Mouse (Mus musculus): ENCODE results near the gene Atxn7l1.

Gene Atxn7l1

DNA sequence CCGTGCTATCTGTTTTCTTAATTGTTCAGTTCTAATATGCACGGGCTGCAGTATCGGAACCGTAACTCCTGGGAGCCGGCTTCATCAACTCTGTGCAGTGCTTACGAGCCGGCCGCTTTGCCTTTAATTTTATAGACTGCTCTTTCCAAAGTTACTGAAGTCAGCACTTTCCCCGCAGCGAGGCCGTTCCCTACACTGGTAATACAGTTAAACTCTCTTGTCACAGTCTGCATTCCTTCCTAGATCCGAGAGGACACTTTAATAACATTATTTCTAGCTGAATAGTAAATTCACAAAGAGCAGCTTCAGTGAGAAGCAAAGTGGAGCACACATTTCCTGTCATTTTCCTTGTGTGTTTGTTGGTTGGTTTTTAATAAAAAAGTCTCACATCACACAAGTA lies 124.4 kb downstream of the Atxn7l1 start:
- DNase-seq (ENCODE audit: low read depth in 1 of 2, low spot score in 2 of 2), result no peak

DNA sequence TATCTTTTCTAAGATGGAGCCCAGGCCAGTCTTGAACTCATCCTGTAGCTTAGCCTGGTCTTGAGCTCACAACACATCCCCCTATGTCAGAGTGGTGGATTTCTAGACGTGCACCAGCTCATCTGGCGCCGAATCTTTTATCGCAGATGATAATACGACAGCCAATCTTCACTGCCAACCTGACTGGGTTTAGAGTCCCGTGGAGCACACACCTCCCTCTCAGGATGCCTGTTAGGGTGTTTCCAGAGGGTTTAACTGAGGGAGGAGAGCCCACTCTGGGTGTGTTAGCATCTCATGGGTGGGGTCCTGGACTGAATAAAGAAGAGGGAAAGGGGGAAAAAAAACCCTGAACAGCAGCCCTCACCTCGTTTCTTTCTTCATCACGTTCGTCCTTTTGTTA lies 124.9 kb downstream of the Atxn7l1 start:
- no peak for DNase-seq (ENCODE audit: low read depth in 1 of 2, low spot score in 2 of 2)

DNA sequence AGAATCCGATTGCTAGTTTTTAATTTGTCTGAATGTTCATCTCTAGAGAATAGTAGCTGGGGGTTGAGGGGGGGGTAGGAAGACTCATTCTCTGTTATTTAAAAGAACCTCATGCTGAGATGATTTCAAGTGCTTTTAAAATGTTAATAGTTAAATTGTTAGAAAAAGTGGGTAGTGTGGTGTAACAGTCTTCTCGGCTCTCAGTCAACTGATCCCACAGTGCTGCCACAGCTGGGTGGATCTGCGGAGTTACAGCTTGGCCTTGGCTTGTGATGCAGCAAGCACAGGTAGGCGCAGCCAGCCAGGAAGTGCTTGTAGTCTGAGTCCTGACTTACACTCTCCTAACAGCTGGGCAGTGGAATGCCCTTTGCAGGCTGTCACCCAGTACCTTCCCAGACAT lies 125.7 kb downstream of the Atxn7l1 start:
- DNase-seq (ENCODE audit: low read depth in 1 of 2, low spot score in 2 of 2), result no peak

DNA sequence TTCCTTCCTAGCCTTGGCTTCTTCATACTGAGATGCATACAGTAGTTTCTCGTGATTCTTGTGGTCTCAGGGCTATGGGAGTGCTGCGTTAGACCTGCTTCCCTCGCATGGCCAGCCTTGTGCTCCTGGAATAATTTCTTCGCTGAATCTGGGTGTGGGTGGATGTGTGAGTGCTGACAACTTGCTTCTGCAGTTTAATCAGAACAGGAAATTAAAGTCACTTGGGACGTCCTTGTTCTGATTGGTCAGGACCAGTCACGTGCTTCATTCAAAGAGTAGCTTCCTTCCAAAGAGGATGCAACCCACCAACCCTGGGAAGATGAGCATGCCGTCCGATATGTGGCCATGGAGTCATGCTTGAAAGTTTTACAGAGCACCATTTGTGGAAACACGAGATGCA lies 126.2 kb downstream of the Atxn7l1 start:
- DNase-seq (ENCODE audit: low read depth in 1 of 2, low spot score in 2 of 2), result no peak

DNA sequence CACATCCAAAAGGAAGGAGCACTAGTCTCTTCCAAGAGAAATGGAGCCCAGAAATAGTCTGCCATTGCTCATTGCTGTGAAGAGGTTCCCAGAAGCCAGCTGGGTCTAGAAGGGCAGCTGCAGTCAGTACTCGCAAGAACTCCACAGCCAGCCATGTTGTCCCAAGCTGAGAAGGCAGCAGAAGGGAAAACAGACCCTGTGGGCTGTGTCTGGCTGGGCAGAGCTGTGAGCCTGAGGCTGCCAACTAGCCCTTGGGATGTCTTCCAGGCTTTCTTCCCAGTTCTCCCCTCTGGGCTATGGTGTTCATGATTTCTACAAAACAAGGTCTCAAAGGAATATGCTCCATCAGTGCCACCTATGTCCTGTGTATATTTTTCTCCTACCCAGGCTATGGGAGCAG lies 128.5 kb downstream of the Atxn7l1 start:
- no peak for DNase-seq (ENCODE audit: low read depth in 1 of 2, low spot score in 2 of 2)

- no peak for DNase-seq (ENCODE audit: low read depth in 1 of 2, low spot score in 2 of 2)
Measured at GRCm38 (mm10) chr12:33277427-33277826, 129.9 kb downstream of the Atxn7l1 start.

GRCm38 (mm10) chr12:33279159-33279558 lies 131.7 kb downstream of the Atxn7l1 start:
- DNase-seq (ENCODE audit: low read depth in 1 of 2, low spot score in 2 of 2), result no peak

DNA sequence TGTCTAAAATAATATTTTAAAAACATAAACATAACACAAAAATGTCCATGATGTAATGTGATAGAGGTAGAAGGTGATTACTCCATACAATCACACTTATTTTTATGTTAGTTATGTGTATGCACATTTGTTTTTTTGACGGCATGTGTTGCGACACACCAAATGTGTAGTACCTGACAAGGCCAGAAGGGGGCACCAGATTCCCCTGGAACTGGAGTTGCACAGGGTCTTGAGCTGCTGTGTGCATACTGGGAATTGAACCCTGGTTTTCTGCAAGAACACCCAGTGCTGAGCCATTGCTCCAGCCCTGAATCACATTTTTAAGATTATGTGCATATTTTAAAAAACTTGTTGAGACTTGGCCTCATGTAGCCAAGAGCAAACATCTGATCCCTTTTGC lies 133.3 kb downstream of the Atxn7l1 start:
- peak; percentile 13 to 59 for DNase-seq (ENCODE audit: low read depth in 1 of 2, low spot score in 2 of 2)

DNA sequence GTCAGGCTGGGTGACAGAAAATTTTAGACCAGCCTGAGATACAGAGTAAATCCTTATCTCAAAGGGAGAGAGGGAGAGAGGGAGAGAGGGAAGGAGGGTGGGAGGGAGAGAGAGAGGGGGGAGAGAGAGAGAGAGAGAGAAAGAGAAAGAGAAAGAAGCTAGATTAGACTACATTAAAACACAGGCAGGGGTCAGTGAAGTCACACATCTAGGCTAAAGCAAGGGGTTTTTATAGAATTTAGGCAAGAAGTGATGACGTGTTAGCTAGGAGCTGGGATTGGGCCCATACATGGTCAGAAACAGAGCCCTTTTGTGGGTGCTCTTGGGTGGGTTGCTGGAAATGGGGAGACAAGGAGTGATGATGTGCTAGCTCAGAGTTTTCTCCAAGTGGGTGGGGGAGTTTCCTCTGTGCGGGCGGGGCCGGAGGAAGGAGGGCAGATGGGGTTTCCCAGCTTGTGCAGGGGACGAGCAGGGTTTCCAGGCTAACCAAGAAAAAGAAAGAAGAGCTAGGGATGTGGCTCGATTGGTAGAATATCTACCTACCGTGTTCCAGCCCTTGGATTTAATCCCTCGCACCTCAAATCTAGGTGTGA lies 136.9 kb downstream of the Atxn7l1 start:
- DNase-seq (ENCODE audit: low read depth in 1 of 2, low spot score in 2 of 2), result no peak

GRCm38 (mm10) chr12:33285354-33285753 lies 137.9 kb downstream of the Atxn7l1 start:
- no peak for DNase-seq (ENCODE audit: low read depth in 1 of 2, low spot score in 2 of 2)

DNA sequence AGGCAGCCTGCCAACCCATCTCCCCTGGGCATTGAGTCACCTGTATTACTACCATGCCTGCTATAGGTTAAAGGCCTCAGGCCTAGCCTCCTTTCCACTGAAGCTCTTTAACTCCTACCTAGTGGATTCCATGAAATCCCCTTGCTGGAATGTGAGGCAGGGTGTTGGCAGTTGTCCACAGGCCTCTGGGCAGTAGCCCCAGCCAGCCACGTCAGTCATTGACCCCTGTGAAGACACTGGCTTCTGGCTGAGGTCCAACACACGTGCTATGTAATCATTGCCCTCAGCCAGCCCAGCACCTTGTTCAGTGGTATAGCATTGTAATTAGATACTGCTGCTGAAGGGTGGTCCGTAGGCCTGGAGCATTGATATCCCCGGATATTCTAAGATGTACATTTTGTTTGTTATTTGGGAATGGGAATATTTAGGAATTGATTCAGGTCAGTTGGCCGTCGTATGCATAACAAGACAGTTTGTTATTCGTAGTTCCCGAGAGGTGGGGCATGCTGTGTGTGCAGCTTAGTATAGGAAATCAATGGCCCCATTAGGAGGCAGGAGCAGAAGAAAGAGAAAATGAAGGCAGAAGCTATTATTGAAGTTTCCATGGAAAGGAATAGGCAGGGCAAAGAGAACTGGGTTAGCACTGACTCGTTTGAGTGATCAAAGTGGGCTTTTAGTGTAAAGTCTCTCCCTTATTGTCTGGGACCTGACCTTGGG lies 138.6 kb downstream of the Atxn7l1 start:
- no peak for DNase-seq (ENCODE audit: low read depth in 1 of 2, low spot score in 2 of 2)

DNA sequence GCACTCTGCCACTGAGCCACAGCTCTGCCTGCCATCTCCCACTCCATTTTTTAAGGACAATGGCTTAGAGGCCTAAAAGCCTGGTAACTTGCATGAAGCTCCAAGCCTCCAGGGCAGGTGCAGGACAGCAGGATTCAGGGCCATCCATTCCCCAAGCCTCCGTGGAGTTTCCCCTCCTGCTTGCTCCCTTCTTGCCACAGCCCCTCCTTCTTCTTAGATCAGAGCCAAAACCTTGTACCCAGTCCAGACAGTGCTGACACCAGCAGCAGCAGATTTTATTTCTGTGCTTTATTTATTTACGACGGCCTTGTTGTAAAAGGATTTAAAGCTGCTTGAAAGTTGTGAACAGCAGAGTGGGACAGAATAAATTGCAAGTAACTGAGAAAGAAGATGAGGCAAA lies 140.2 kb downstream of the Atxn7l1 start:
- no peak for DNase-seq (ENCODE audit: low read depth in 1 of 2, low spot score in 2 of 2)

GRCm38 (mm10) chr12:33288746-33289145 lies 141.3 kb downstream of the Atxn7l1 start:
- DNase-seq (ENCODE audit: low read depth in 1 of 2, low spot score in 2 of 2), result no peak

- peak in 1 of 2 experiments; percentile 41 for DNase-seq (ENCODE audit: low read depth in 1 of 2, low spot score in 2 of 2)
Measured at GRCm38 (mm10) chr12:33302070-33302469, 154.6 kb downstream of the Atxn7l1 start.

DNA sequence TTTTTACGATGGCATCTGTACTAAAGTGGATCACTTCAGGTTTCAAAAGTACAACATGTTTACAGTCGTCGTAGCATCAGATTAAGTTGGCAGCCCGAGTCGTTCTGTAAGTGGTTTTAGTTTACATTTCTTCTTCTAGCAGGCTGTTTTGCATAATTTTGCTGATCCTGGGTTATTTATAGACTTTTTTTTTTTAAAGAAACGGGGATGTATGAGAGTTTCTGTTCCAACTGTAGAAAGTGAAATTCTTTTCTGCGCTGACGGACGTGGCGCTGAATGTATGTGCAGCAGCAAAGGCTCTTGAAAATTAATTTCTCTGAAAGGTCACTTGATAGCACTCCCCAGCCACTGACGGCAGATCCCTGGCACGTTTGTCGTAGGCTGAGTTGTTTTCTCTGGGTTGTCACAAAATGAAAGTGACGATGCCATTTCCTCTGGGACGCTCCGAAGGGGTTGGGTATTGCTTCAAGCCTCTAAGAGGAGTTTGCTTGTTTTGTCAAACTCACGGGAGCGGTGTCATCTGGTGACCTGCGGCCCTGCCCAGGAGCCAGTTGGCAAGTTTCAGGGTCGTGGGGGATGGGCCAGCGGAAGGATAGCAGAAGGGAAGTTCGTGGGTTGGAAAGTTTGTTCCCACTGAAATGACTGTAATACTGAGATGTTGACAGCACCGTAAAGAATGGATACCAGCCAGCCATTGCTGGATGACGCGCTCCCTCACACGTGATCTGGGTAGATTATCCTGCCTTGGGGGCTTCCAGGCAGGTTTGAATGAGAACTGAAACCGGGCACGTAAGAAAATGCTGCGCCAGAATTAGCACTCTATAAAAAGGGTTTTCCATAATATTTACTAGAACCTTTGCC lies 155.3 kb downstream of the Atxn7l1 start:
- peak; percentile 70 to 80 for DNase-seq (ENCODE audit: low read depth in 1 of 2, low spot score in 2 of 2)

DNA sequence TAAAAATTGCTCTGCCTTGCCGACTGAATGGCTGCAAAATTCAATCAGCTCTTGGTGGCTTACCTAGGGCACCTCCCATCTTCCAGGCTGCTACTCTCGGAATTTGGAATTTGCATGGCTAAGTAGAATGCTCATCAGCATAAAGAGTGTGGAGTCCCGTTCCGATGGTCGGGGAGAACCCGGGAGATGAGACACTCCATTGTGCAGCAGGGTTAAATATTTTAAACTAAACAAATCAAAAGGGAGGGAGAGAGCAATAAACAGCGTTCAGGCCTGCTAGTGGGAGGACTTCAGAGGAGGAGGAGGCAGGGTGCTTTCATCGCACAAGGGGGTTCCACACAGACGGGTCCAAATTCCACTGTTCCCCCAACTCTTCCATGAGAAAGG lies 155.9 kb downstream of the Atxn7l1 start:
- DNase-seq (ENCODE audit: low read depth in 1 of 2, low spot score in 2 of 2), result no peak

DNA sequence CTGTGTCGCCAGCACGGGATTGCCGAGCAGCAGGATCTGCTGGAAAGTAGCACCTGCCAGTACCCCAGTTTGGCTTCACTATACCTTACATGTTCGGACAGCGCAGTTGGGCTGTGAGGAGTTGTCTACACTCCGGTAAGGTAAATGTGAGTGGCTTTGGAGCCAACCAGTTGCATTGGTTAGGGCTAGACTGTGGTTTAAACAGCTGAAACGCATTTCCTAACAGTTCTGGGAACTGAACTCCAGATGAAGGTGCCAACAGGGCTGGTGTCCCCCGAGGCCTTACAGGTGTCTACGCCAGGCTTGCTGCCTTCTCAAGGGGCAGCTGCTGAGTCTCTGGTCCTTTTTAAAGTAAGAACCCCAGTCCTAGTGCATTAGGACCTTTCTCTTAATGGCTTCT lies 157.6 kb downstream of the Atxn7l1 start:
- no peak for DNase-seq (ENCODE audit: low read depth in 1 of 2, low spot score in 2 of 2)

- DNase-seq (ENCODE audit: low read depth in 1 of 2, low spot score in 2 of 2), result no peak
Measured at GRCm38 (mm10) chr12:33306476-33306875, 159.0 kb downstream of the Atxn7l1 start.

DNA sequence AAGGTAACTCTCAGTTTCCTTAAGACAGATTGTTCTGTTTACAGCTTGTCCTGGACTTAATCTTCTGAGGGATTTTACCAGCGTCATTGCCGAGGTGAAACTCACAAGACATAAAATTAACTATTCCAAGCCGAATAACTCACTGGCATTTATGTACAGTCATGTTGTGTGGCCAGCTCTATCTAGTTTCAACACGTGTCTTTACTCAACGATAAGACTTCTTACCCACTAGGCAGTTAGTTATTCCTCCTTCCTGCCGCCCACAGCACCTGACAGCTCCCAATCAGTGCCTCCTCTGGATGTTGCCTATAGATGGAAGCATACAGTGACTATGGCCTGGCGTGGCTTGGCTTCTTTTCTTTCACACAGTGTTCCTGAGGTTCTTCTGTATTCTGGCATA lies 161.2 kb downstream of the Atxn7l1 start:
- DNase-seq (ENCODE audit: low read depth in 1 of 2, low spot score in 2 of 2), result no peak

GRCm38 (mm10) chr12:33313828-33314671 lies 166.6 kb downstream of the Atxn7l1 start:
- DNase-seq (ENCODE audit: low read depth in 1 of 2, low spot score in 2 of 2), result peak; percentile 54

All from monocyte, adult 2 months (primary cell).